Mouse (Mus musculus): ENCODE measurements around the gene Zfp536.

DNA sequence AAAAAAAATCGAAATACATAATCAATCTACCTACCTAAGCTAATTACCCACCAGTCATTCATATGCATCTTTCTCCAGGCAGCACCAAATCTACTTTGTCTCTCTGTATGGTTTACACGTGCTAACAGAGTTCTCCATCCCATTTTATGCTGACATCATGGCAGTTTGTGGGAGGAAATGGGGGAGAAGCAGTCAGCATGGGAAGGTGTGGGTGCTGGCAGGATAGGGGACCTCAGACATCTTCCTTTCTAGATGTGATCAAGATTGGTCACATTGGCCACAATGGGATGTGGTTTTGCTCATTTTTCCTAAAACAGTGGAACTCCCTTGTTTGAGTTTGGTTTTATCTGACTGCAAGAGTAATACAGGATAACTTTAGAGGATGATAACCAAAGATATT, 252.0 kb downstream of the Zfp536 start:
- TF ChIP-seq CTCF (IDR thresholded peaks at IDR 0.05; ENCODE audit: control insufficient read depth, insufficient read depth, low read length) (no peak), POLR2A (IDR thresholded peaks at IDR 0.05; ENCODE audit: borderline replicate concordance, control insufficient read depth, low read depth, low read length) (no peak)
